Mouse (Mus musculus): Measurements from ENCODE around the gene Mt2. TPM values are rescaled to one million over a fixed set of nuclear protein-coding genes. Genes with fewer than 3 reads are reported as not detected.

Gene Mt2
- 6.5 TPM for polyA plus RNA-seq (2017; shearing (Covaris generic))

GRCm38 (mm10) chr8:94172075-94172808, at the start of gene Mt2:
TSS of gene Mt2 (plus strand) at chr8:94172664.

GRCm38 (mm10) chr8:94136933-94137332, 35.5 kb upstream of the Mt2 start, which contains the start of gene Mt4:
TSS of gene Mt4 (plus strand) at chr8:94137197.

GRCm38 (mm10) chr8:94152513-94153300, 19.8 kb upstream of the Mt2 start, which contains the start of gene Mt3:
TSS of gene Mt3 (plus strand) at chr8:94152607.

GRCm38 (mm10) chr8:94178857-94179712, 6.6 kb downstream of the Mt2 start, which contains the start of gene Mt1:
TSS of gene Mt1 (plus strand) at chr8:94179082.

GRCm38 (mm10) chr8:94214252-94215173, 42.0 kb downstream of the Mt2 start, which contains the start of gene Nup93:
TSS of gene Nup93 (plus strand) at chr8:94214564.

Other genes with a start within 250 kb of the Mt2 start
- 134 TPM for gene Amfr, start 159.8 kb upstream of the Mt2 start, polyA plus RNA-seq (2017; shearing (Covaris generic))
- gene Nudt21, start 135.6 kb upstream of the Mt2 start, polyA plus RNA-seq (2017; shearing (Covaris generic)) = 106 TPM
- gene Ogfod1, start 135.5 kb upstream of the Mt2 start, polyA plus RNA-seq (2017; shearing (Covaris generic)) = 13.2 TPM
- 11.4 TPM for gene Bbs2, start 73.7 kb upstream of the Mt2 start, polyA plus RNA-seq (2017; shearing (Covaris generic))
- gene Mt4, start 35.5 kb upstream of the Mt2 start, polyA plus RNA-seq (2017; shearing (Covaris generic)) = not detected
- gene Mt3, start 20.1 kb upstream of the Mt2 start, polyA plus RNA-seq (2017; shearing (Covaris generic)) = not detected
- 33.8 TPM for gene Mt1, start 6.4 kb downstream of the Mt2 start, polyA plus RNA-seq (2017; shearing (Covaris generic))
- gene Nup93, start 41.9 kb downstream of the Mt2 start, polyA plus RNA-seq (2017; shearing (Covaris generic)) = 35.0 TPM
- gene Slc12a3, start 156.5 kb downstream of the Mt2 start, polyA plus RNA-seq (2017; shearing (Covaris generic)) = 0.11 TPM
- 187 TPM for gene Herpud1, start 213.8 kb downstream of the Mt2 start, polyA plus RNA-seq (2017; shearing (Covaris generic))